Mouse (Mus musculus) E14TG2a.4 (cell line): ENCODE measurements at regions not wholly inside any gene's neighbourhood (a gene's known extent, or its start where the extent isn't known, plus 50 kb on each side); places are given as distances from the start of the nearest gene placed in this dataset.

Experiments
- CTCF ChIP-seq: conservative IDR thresholded peaks from 2 replicates; pipeline ENCODE4 v1.5.1; 2014; ENCODE audit warnings: low read length
- POU5F1 ChIP-seq: IDR thresholded peaks from 2 replicates; pipeline ENCODE4 v1.6.1; 2014; ENCODE audit warnings: low read length, borderline replicate concordance

DNA sequence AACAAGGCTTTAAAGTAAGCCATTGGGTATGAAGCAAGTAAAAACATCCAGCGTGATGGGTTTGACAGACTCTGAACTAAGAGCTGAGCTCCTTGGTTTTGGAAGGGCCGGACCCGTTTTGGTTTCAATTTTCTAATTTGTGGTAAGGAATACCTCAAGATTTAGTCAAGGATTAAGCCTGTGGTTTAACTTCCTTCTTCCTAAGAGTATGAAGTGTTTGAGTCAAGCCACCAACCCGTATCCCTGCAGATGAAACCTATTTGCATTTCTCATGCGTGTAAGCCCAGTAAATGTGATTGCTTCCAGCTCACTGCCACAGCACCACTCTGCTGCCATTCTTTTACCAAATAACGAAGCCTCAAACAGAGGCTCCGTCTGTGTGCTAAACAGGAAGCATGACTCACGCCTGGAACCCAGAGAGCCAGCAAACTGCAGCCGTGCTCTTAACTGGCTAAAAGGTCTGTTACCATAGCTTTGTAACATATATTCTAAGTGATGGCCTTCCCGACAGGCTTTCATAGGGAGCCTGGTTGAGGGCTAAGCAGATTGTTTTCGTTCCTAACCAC is 149.7 kb downstream of the Etv1 start:
- TF ChIP-seq CTCF, result no peak
- no peak for TF ChIP-seq POU5F1
